10 mouse cellular contexts compared by ENCODE assay signal in genomic region chr4:119110512-119110911, GRCm38 (mm10). TPM values are rescaled to one million over a fixed set of nuclear protein-coding genes. Genes with fewer than 3 reads are reported as not detected.
DNase-seq lines count a peak whose midpoint lies in the region; ATAC-seq lines count a peak whose summit lies in the region.
"Had no signal": no experiment of that assay in that cellular context is flagged by ENCODE, and none has a peak within 500 bp of the region (broad histone marks: within the 10 kb centered on the region; RNA-seq: fewer than 3 reads in every experiment).

No protein-coding gene starts in this region.

- H3K4me1 ChIP-seq in heart, embryonic 11.5 days (ENCODE audit: control insufficient read depth, insufficient read depth, low read length): peaks cover 51% of the 10 kb centered on the region
- peaks cover 17% of the 10 kb centered on the region for H3K4me1 ChIP-seq in hindbrain, embryonic 11.5 days (replicated peaks; ENCODE audit: control insufficient read depth, insufficient read depth, low read length)

- intact Hi-C loops in heart, postnatal 36 days (cut with DNase I): no loop called here
- intact Hi-C loops in gastrocnemius, postnatal 14 days (cut with DNase I; ENCODE audit: low total_unique reads): no loop called here

- WGBS in heart, embryonic 11.5 days (ENCODE audit: insufficient replicate concordance): 24% methylated on average over 5 of the region's 5 CpGs
- WGBS in hindbrain, embryonic 11.5 days: 15% methylated on average over 5 of the region's 5 CpGs
- WGBS in macrophage (ENCODE audit: missing documents): 92% methylated on average over 5 of the region's 5 CpGs

- H3K36me3 ChIP-seq in heart, embryonic 11.5 days (ENCODE audit: control insufficient read depth, insufficient read depth, low read length): peaks cover 12% of the 10 kb centered on the region; the same call in 1 of the 2 replicates
- H3K36me3 ChIP-seq in hindbrain, embryonic 11.5 days (ENCODE audit: control insufficient read depth, insufficient read depth, low read length): no peaks in the 10 kb centered on the region
- no peaks in the 10 kb centered on the region for H3K36me3 ChIP-seq in macrophage (ENCODE audit: inconsistent target)

- peak overlapping the region; percentile 77 for H3K4me3 ChIP-seq in heart, embryonic 11.5 days (ENCODE audit: low read depth, low read length)
- H3K4me3 ChIP-seq in hindbrain, embryonic 11.5 days (ENCODE audit: low read depth, low read length): peak overlapping the region; percentile 69
- peak overlapping the region; percentile 79; the same call in 1 of the 2 replicates for H3K4me3 ChIP-seq in macrophage (ENCODE audit: inconsistent target)

- H3K79me2 ChIP-seq in macrophage (ENCODE audit: inconsistent target): peaks cover 64% of the 10 kb centered on the region

- ATAC-seq in heart, embryonic 11.5 days (replicated peaks; ENCODE audit: insufficient number of reproducible peaks, low FRiP score, low TSS enrichment): no peak
- ATAC-seq in hindbrain, embryonic 11.5 days (ENCODE audit: low FRiP score): no peak

- no peaks in the 10 kb centered on the region for H3K27me3 ChIP-seq in heart, embryonic 11.5 days (ENCODE audit: control insufficient read depth, insufficient read depth, low read length)
- no peaks in the 10 kb centered on the region for H3K27me3 ChIP-seq in hindbrain, embryonic 11.5 days (ENCODE audit: control insufficient read depth, insufficient read depth, low read length)

- H3K27ac ChIP-seq in heart, embryonic 11.5 days (ENCODE audit: low read depth, low read length): peak overlapping the region; percentile 99; the same call in 1 of the 2 replicates
- no peak overlapping the region for H3K27ac ChIP-seq in hindbrain, embryonic 11.5 days (ENCODE audit: low read depth, low read length)
- no peak overlapping the region for H3K27ac ChIP-seq in macrophage

- no peaks in the 10 kb centered on the region for H3K9me3 ChIP-seq in heart, embryonic 11.5 days (replicated peaks; ENCODE audit: control insufficient read depth, low read length)
- H3K9me3 ChIP-seq in hindbrain, embryonic 11.5 days (ENCODE audit: control insufficient read depth, low read length): no peaks in the 10 kb centered on the region

- no peak for DNase-seq in heart, postnatal 36 days
- peak; percentile 60 for DNase-seq in ES-CJ7 (ENCODE audit: low read depth, low spot score)
- DNase-seq in hindbrain, embryonic 11.5 days (ENCODE audit: low spot score): no peak
- DNase-seq in gastrocnemius, postnatal 10 days: no peak
- no peak for DNase-seq in frontal cortex, postnatal 10 days (ENCODE audit: low spot score in 2 of 2)
- DNase-seq in gastrocnemius, postnatal 14 days: no peak
- DNase-seq: heart, postnatal 14 days; lung, postnatal 36 days had no signal

- H3K9ac ChIP-seq in heart, embryonic 11.5 days (ENCODE audit: low read depth, low read length): peak overlapping the region; percentile 93
- peak overlapping the region; percentile 36; the same call in 1 of the 2 replicates for H3K9ac ChIP-seq in hindbrain, embryonic 11.5 days (ENCODE audit: low read depth, low read length)

- H3K4me2 ChIP-seq in heart, embryonic 11.5 days: peak overlapping the region; percentile 68
- H3K4me2 ChIP-seq in hindbrain, embryonic 11.5 days (replicated peaks; ENCODE audit: low read depth, low read length): peak overlapping the region; percentile 57

RNA-seq across cellular contexts. Expression of gene Slc2a1, which starts 2.0 kb away (rescaled TPM):
- 426 and 446 TPM in 2 replicates for polyA plus RNA-seq in heart, embryonic 11.5 days (2014; fragmentation: Nextera tagmentation; extraction: Ambion mirVana)
- total RNA-seq in heart, postnatal 36 days (2021): 10 to 100 TPM in 1 of 2 experiments, 1 to 10 TPM in 1; 9.5 to 12.7 TPM
- polyA plus RNA-seq in hindbrain, embryonic 11.5 days (2014; fragmentation: Nextera tagmentation; extraction: Ambion mirVana): 134 and 137 TPM in 2 replicates
- 10 to 100 TPM in 9 of 26 experiments, 1 to 10 TPM in 17; 4.2 to 20.1 (median 7.7) TPM for total RNA-seq in macrophage (2018; cell fraction: chromatin; rRNA removed)
- total RNA-seq in macrophage (2018; cell fraction: cytosol; rRNA removed): 10 to 100 TPM in 12 of 26 experiments, 1 to 10 TPM in 14; 7.0 to 33.1 (median 9.9) TPM
- 10 to 100 TPM; 10.4 to 34.0 (median 18.2) TPM for total RNA-seq in macrophage (2018; cell fraction: nucleus; rRNA removed)
- polyA plus RNA-seq in macrophage (2018): 5.5 to 14.5 TPM (median 7.5 TPM) in 3 replicates
- total RNA-seq in gastrocnemius, postnatal 10 days (2021): 1 to 10 TPM; 5.2 to 5.4 TPM
- total RNA-seq in gastrocnemius, postnatal 14 days (2021): 1 to 10 TPM; 4.8 to 6.6 TPM
